Mouse (Mus musculus) cerebellum, adult 18-20 months (tissue): Measurements from ENCODE around the gene Rnf224.

Experiments
- DNase-seq, 2 experiments: peaks; one replicate each; pipeline ENCODE4 v3.0.0; 2021

Rnf224 gene

GRCm38 (mm10) chr2:25194006-25194405 lies 42.6 kb downstream of the Rnf224 start:
- no peak for DNase-seq

GRCm38 (mm10) chr2:25193330-25193770 lies 43.2 kb downstream of the Rnf224 start:
- peak; percentile 85 to 90 for DNase-seq

- no peak for DNase-seq
Measured at GRCm38 (mm10) chr2:25187841-25188240, 48.7 kb downstream of the Rnf224 start.

- no peak for DNase-seq
Measured at GRCm38 (mm10) chr2:25186575-25186930, 50.0 kb downstream of the Rnf224 start.

- DNase-seq = peak; percentile 34 to 36
Measured at GRCm38 (mm10) chr2:25185625-25186574, 50.7 kb downstream of the Rnf224 start.

GRCm38 (mm10) chr2:25184496-25184895 lies 52.1 kb downstream of the Rnf224 start:
- DNase-seq = no peak
